Mouse (Mus musculus) hindbrain, embryonic 14.5 days (tissue): ENCODE measurements around the gene Aadac. TPM values are rescaled to one million over a fixed set of nuclear protein-coding genes. Genes with fewer than 3 reads are reported as not detected.

Experiments used
- ATAC-seq: fragments of 200-750 bp; cut with Nextera tagmentation; 2 replicates; pipeline ENCODE4 v1.8.0; 2017; ENCODE audit warnings: moderate number of reproducible peaks, mild to moderate bottlenecking, moderate TSS enrichment, moderate library complexity; ENCODE audit not compliant: low FRiP score
- DNase-seq: peaks from one replicate; pipeline ENCODE4 v3.0.0-alpha.2; 2015; ENCODE audit warnings: low spot score
- H3K27ac ChIP-seq: fragments of 300-500 bp; sonication (generic); 2 replicates; pipeline ENCODE4 v1.5.1; 2014; ENCODE audit warnings: mild to moderate bottlenecking, moderate library complexity
- H3K27me3 ChIP-seq: fragments of 300-500 bp; sonication (generic); 2 replicates; pipeline ENCODE4 v1.6.1; 2014; ENCODE audit warnings: mild to moderate bottlenecking, low read length, mixed read lengths; ENCODE audit not compliant: control insufficient read depth, insufficient read depth
- H3K36me3 ChIP-seq: fragments of 300-500 bp; sonication (generic); replicated peaks from 2 replicates; pipeline ENCODE4 v1.6.1; 2014; ENCODE audit not compliant: control insufficient read depth, insufficient read depth
- H3K4me1 ChIP-seq: fragments of 300-500 bp; sonication (generic); replicated peaks from 2 replicates; pipeline ENCODE4 v1.6.1; 2014; ENCODE audit warnings: antibody characterized with exemption, low read length, mixed read lengths; ENCODE audit not compliant: control insufficient read depth, insufficient read depth
- H3K4me2 ChIP-seq: fragments of 300-500 bp; sonication (generic); replicated peaks from 2 replicates; pipeline ENCODE4 v1.6.1; 2014; ENCODE audit warnings: mild to moderate bottlenecking, moderate library complexity
- H3K4me3 ChIP-seq: fragments of 300-500 bp; sonication (generic); replicated peaks from 2 replicates; pipeline ENCODE4 v1.5.1; 2014; ENCODE audit warnings: mild to moderate bottlenecking, low read length
- H3K9ac ChIP-seq: fragments of 300-500 bp; sonication (generic); 2 replicates; pipeline ENCODE4 v1.6.1; 2014
- H3K9me3 ChIP-seq: fragments of 300-500 bp; sonication (generic); 2 replicates; pipeline ENCODE4 v1.6.1; 2016; ENCODE audit warnings: low read length; ENCODE audit not compliant: control insufficient read depth
- WGBS: fragments of 180-500 bp; shearing (Covaris S2); extraction: QIAGEN DNeasy Blood & Tissue Kit; methylation state at CpG from one replicate; pipeline ENCODE4 v1.1.7; 2014; 5-methylcytosine and 5-hydroxymethylcytosine counted together
- polyA plus RNA-seq: library from polyadenylated mRNA; unstranded; fragments of >200 nt; fragmentation: Nextera tagmentation; extraction: Ambion mirVana; gene quantifications from 2 replicates; pipeline ENCODE4 v1.2.1, GENCODE M21; 2014

Aadac gene
- not detected in 2 replicates for polyA plus RNA-seq

GRCm38 (mm10) chr3:60025417-60025816 is at the start of gene Aadac:
Gene Aadac (plus strand): TSS chr3:60025717.
- DNase-seq (no peak), ATAC-seq (no peak)
- H3K9me3 ChIP-seq: no peaks in the 10 kb centered on the region
- no peak within 1 kb of the TSS for H3K4me2 ChIP-seq
- no peak within 1 kb of the TSS for H3K4me3 ChIP-seq
- H3K36me3 ChIP-seq: no peaks in the 10 kb centered on the region
- WGBS: 84% methylated on average over 1 of the region's 1 CpGs
- H3K27ac ChIP-seq: no peak within 1 kb of the TSS
- H3K9ac ChIP-seq: no peak within 1 kb of the TSS
- H3K27me3 ChIP-seq: no peaks in the 10 kb centered on the region
- H3K4me1 ChIP-seq: no peaks in the 10 kb centered on the region

GRCm38 (mm10) chr3:60003622-60004021 is 21.9 kb upstream of the Aadac start:
- no peak overlapping the region for H3K27ac ChIP-seq
- no peak overlapping the region for H3K9ac ChIP-seq
- H3K36me3 ChIP-seq: no peaks in the 10 kb centered on the region
- no peaks in the 10 kb centered on the region for H3K9me3 ChIP-seq
- H3K4me2 ChIP-seq: no peak overlapping the region
- no peak overlapping the region for H3K4me3 ChIP-seq
- DNase-seq (no peak), ATAC-seq (no peak)
- H3K27me3 ChIP-seq: no peaks in the 10 kb centered on the region
- H3K4me1 ChIP-seq: no peaks in the 10 kb centered on the region

GRCm38 (mm10) chr3:60006443-60006842 is 19.1 kb upstream of the Aadac start, which contains the start of gene Aadacl2:
Gene Aadacl2 (plus strand): TSS chr3:60006743.
- H3K36me3 ChIP-seq: no peaks in the 10 kb centered on the region
- no peak within 1 kb of the TSS for H3K4me3 ChIP-seq
- no peaks in the 10 kb centered on the region for H3K9me3 ChIP-seq
- no peaks in the 10 kb centered on the region for H3K4me1 ChIP-seq
- WGBS: 90% methylated on average over 1 of the region's 1 CpGs
- no peaks in the 10 kb centered on the region for H3K27me3 ChIP-seq
- no peak within 1 kb of the TSS for H3K4me2 ChIP-seq
- no peak within 1 kb of the TSS for H3K9ac ChIP-seq
- no peak within 1 kb of the TSS for H3K27ac ChIP-seq
- ATAC-seq: no peak
- DNase-seq: no peak

GRCm38 (mm10) chr3:60031511-60031910 is 6.0 kb downstream of the Aadac start:
- Histone ChIP-seq H3K27ac (no peak overlapping the region), H3K4me3 (no peak overlapping the region), H3K9me3 (no peaks in the 10 kb centered on the region), H3K4me2 (no peak overlapping the region), H3K27me3 (no peaks in the 10 kb centered on the region), H3K4me1 (no peaks in the 10 kb centered on the region), H3K36me3 (no peaks in the 10 kb centered on the region), H3K9ac (no peak overlapping the region)
- DNase-seq: no peak
- ATAC-seq: no peak
- WGBS: 90% methylated on average over 4 of the region's 4 CpGs

- Histone ChIP-seq H3K9me3 (no peaks in the 10 kb centered on the region), H3K27me3 (no peaks in the 10 kb centered on the region), H3K27ac (no peak overlapping the region), H3K4me2 (no peak overlapping the region), H3K36me3 (no peaks in the 10 kb centered on the region), H3K4me1 (no peaks in the 10 kb centered on the region), H3K4me3 (no peak overlapping the region), H3K9ac (no peak overlapping the region)
- ATAC-seq: no peak
- DNase-seq: no peak
- WGBS: 79% methylated on average over 3 of the region's 3 CpGs
Measured at GRCm38 (mm10) chr3:60046221-60046913, 20.9 kb downstream of the Aadac start.

- Histone ChIP-seq H3K27me3 (no peaks in the 10 kb centered on the region), H3K4me1 (no peaks in the 10 kb centered on the region), H3K9ac (no peak overlapping the region), H3K36me3 (no peaks in the 10 kb centered on the region), H3K4me2 (no peak overlapping the region), H3K27ac (no peak overlapping the region), H3K4me3 (no peak overlapping the region), H3K9me3 (no peaks in the 10 kb centered on the region)
- no peak for ATAC-seq
- DNase-seq: no peak
- WGBS: 87% methylated on average over 3 of the region's 3 CpGs
Measured at GRCm38 (mm10) chr3:60053231-60053927, 27.9 kb downstream of the Aadac start.

GRCm38 (mm10) chr3:60053931-60054330 is 28.4 kb downstream of the Aadac start:
- no peaks in the 10 kb centered on the region for H3K4me1 ChIP-seq
- no peak overlapping the region for H3K4me2 ChIP-seq
- no peaks in the 10 kb centered on the region for H3K27me3 ChIP-seq
- no peak overlapping the region for H3K27ac ChIP-seq
- 95% methylated on average over 2 of the region's 2 CpGs for WGBS
- H3K36me3 ChIP-seq: no peaks in the 10 kb centered on the region
- no peaks in the 10 kb centered on the region for H3K9me3 ChIP-seq
- DNase-seq: no peak
- no peak overlapping the region for H3K4me3 ChIP-seq
- H3K9ac ChIP-seq: no peak overlapping the region
- no peak for ATAC-seq

GRCm38 (mm10) chr3:60056451-60056850 is 30.9 kb downstream of the Aadac start:
- no peak overlapping the region for H3K9ac ChIP-seq
- H3K9me3 ChIP-seq: no peaks in the 10 kb centered on the region
- H3K27me3 ChIP-seq: no peaks in the 10 kb centered on the region
- 26% methylated on average over 3 of the region's 3 CpGs for WGBS
- H3K27ac ChIP-seq: no peak overlapping the region
- DNase-seq: peak; percentile 67
- H3K4me1 ChIP-seq: no peaks in the 10 kb centered on the region
- no peak overlapping the region for H3K4me2 ChIP-seq
- H3K4me3 ChIP-seq: no peak overlapping the region
- no peak for ATAC-seq
- H3K36me3 ChIP-seq: no peaks in the 10 kb centered on the region

- H3K27me3 ChIP-seq: no peaks in the 10 kb centered on the region
- no peak for DNase-seq
- no peaks in the 10 kb centered on the region for H3K36me3 ChIP-seq
- ATAC-seq: no peak
- no peaks in the 10 kb centered on the region for H3K9me3 ChIP-seq
- no peaks in the 10 kb centered on the region for H3K4me1 ChIP-seq
- 86% methylated on average over 2 of the region's 2 CpGs for WGBS
- no peak overlapping the region for H3K27ac ChIP-seq
- no peak overlapping the region for H3K9ac ChIP-seq
- no peak overlapping the region for H3K4me2 ChIP-seq
- no peak overlapping the region for H3K4me3 ChIP-seq
Measured at GRCm38 (mm10) chr3:60057070-60057808, 31.7 kb downstream of the Aadac start.
